Mouse (Mus musculus) mouse embryonic stem cell (cell line): Measurements from ENCODE around the gene Arl5c.

ENCODE experiments used
- in situ Hi-C, 2 experiments: fragments of 300-500 bp; cut with MboI; formaldehyde crosslinking; loops; 1 replicate in 1 of 2; 3 replicates in 1 of 2; pipeline ENCODE4 v1.14.3; 2019 to 2020; ENCODE audit warnings: low sequenced_read_pairs in 2 of 2, low pct_unique_long_range_greater_than_20kb in 1 of 2, mixed read lengths in 1 of 2; ENCODE audit not compliant: unreplicated experiment in 1 of 2

Gene Arl5c

GRCm38 (mm10) chr11:97995564-97996288 lies at the start of gene Arl5c:
Gene Arl5c, minus strand, starts transcription at chr11:97996181.
- in situ Hi-C loops = no loop called here

GRCm38 (mm10) chr11:98045596-98045995 lies 49.6 kb upstream of the Arl5c start:
- in situ Hi-C loops = no loop called here

- in situ Hi-C loops = no loop called here
Measured at GRCm38 (mm10) chr11:98044074-98044473, 48.1 kb upstream of the Arl5c start.

- in situ Hi-C loops = no loop called here
Measured at GRCm38 (mm10) chr11:98042741-98043140, 46.8 kb upstream of the Arl5c start.

- in situ Hi-C loops = no loop called here
Measured at GRCm38 (mm10) chr11:98040975-98041374, 45.0 kb upstream of the Arl5c start.

- in situ Hi-C loops = no loop called here
Measured at GRCm38 (mm10) chr11:98037871-98038270, 41.9 kb upstream of the Arl5c start.

GRCm38 (mm10) chr11:98035977-98036377 lies 40.0 kb upstream of the Arl5c start:
- in situ Hi-C loops = no loop called here

- in situ Hi-C loops = no loop called here
Measured at GRCm38 (mm10) chr11:98034840-98035239, 38.9 kb upstream of the Arl5c start.

- in situ Hi-C loops = no loop called here
Measured at GRCm38 (mm10) chr11:98034061-98034460, 38.1 kb upstream of the Arl5c start.

GRCm38 (mm10) chr11:98031443-98031770 lies 35.4 kb upstream of the Arl5c start:
- in situ Hi-C loops = no loop called here

GRCm38 (mm10) chr11:98030701-98031442 lies 34.9 kb upstream of the Arl5c start:
- in situ Hi-C loops = no loop called here

- in situ Hi-C loops = no loop called here
Measured at GRCm38 (mm10) chr11:98027785-98028184, 31.8 kb upstream of the Arl5c start.

- in situ Hi-C loops = no loop called here
Measured at GRCm38 (mm10) chr11:98027297-98027688, 31.3 kb upstream of the Arl5c start.

- in situ Hi-C loops = no loop called here
Measured at GRCm38 (mm10) chr11:98026570-98027296, 30.8 kb upstream of the Arl5c start, which contains the start of gene Rpl19. Gene Rpl19, plus strand, starts transcription at chr11:98026710.

- in situ Hi-C loops = no loop called here
Measured at GRCm38 (mm10) chr11:98026248-98026569, 30.2 kb upstream of the Arl5c start.

- in situ Hi-C loops = no loop called here
Measured at GRCm38 (mm10) chr11:98024516-98024915, 28.5 kb upstream of the Arl5c start.

GRCm38 (mm10) chr11:98022555-98023371 lies 26.8 kb upstream of the Arl5c start, which contains the start of gene Cacnb1:
Gene Cacnb1, minus strand, starts transcription at chr11:98023034.
- in situ Hi-C loops = no loop called here

- in situ Hi-C loops = no loop called here
Measured at GRCm38 (mm10) chr11:98022253-98022554, 26.2 kb upstream of the Arl5c start.
